Mouse (Mus musculus): ENCODE results near the gene Nhsl1. TPM values are rescaled to one million over a fixed set of nuclear protein-coding genes. Genes with fewer than 3 reads are reported as not detected.

Gene Nhsl1
- total and polyA plus RNA-seq, 3 experiments, result 0.22 TPM; not detected in 2

- no peak for ATAC-seq (ENCODE audit: extremely low read depth, insufficient number of reproducible peaks, low FRiP score, poor library complexity, severe bottlenecking)
- Histone ChIP-seq H3K4me3 (ENCODE audit: low read depth, low read length) (no peak overlapping the region), H3K4me1 (ENCODE audit: insufficient read depth, low read depth, low read length) (no peaks in the 10 kb centered on the region), H3K27me3 (ENCODE audit: insufficient read depth, low read length) (0 out of 2 replicates have a peak, but pooled peaks cover 3% of the 10 kb centered on the region), H3K36me3 (replicated peaks) (no peaks in the 10 kb centered on the region), H3K9me3 (replicated peaks) (no peaks in the 10 kb centered on the region)
- TF ChIP-seq TAL1 (conservative IDR thresholded peaks at IDR 0.05; ENCODE audit: low read depth, low read length) (no peak), POLR2AphosphoS5 (IDR thresholded peaks at IDR 0.05; ENCODE audit: insufficient replicate concordance, low read depth, low read length) (no peak), CTCF (IDR thresholded peaks at IDR 0.05; ENCODE audit: low read depth, low read length) (no peak), GATA1 (IDR thresholded peaks at IDR 0.05; ENCODE audit: borderline replicate concordance, low read length) (no peak), GATA2 (IDR thresholded peaks at IDR 0.05; ENCODE audit: borderline replicate concordance, low read depth, low read length) (no peak)
- no peak for DNase-seq (ENCODE audit: low spot score)
Measured at GRCm38 (mm10) chr10:18471648-18472047, 152.9 kb downstream of the Nhsl1 start.

GRCm38 (mm10) chr10:18475126-18475525, 156.3 kb downstream of the Nhsl1 start:
- no peak overlapping the region for H3K4me3 ChIP-seq (ENCODE audit: low read depth, low read length)
- H3K27me3 ChIP-seq (ENCODE audit: insufficient read depth, low read length), result no peaks in the 10 kb centered on the region
- H3K4me1 ChIP-seq (ENCODE audit: insufficient read depth, low read depth, low read length), result no peaks in the 10 kb centered on the region
- TF ChIP-seq POLR2AphosphoS5 (IDR thresholded peaks at IDR 0.05; ENCODE audit: insufficient replicate concordance, low read depth, low read length) (no peak), GATA1 (IDR thresholded peaks at IDR 0.05; ENCODE audit: borderline replicate concordance, low read length) (no peak), GATA2 (IDR thresholded peaks at IDR 0.05; ENCODE audit: borderline replicate concordance, low read depth, low read length) (no peak), CTCF (IDR thresholded peaks at IDR 0.05; ENCODE audit: low read depth, low read length) (no peak), TAL1 (conservative IDR thresholded peaks at IDR 0.05; ENCODE audit: low read depth, low read length) (no peak)
- no peaks in the 10 kb centered on the region for H3K36me3 ChIP-seq (replicated peaks)
- H3K9me3 ChIP-seq (replicated peaks), result no peaks in the 10 kb centered on the region
- no peak for DNase-seq (ENCODE audit: low spot score)
- ATAC-seq (ENCODE audit: extremely low read depth, insufficient number of reproducible peaks, low FRiP score, poor library complexity, severe bottlenecking), result no peak

- Histone ChIP-seq H3K27me3 (ENCODE audit: insufficient read depth, low read length) (no peaks in the 10 kb centered on the region), H3K4me3 (ENCODE audit: low read depth, low read length) (no peak overlapping the region), H3K4me1 (ENCODE audit: insufficient read depth, low read depth, low read length) (no peaks in the 10 kb centered on the region), H3K9me3 (replicated peaks) (no peaks in the 10 kb centered on the region), H3K36me3 (replicated peaks) (no peaks in the 10 kb centered on the region)
- TF ChIP-seq TAL1 (conservative IDR thresholded peaks at IDR 0.05; ENCODE audit: low read depth, low read length) (no peak), GATA1 (IDR thresholded peaks at IDR 0.05; ENCODE audit: borderline replicate concordance, low read length) (no peak), GATA2 (IDR thresholded peaks at IDR 0.05; ENCODE audit: borderline replicate concordance, low read depth, low read length) (no peak)
- no peak for DNase-seq (ENCODE audit: low spot score)
- ATAC-seq (ENCODE audit: extremely low read depth, insufficient number of reproducible peaks, low FRiP score, poor library complexity, severe bottlenecking), result no peak
Measured at GRCm38 (mm10) chr10:18478294-18478693, 159.5 kb downstream of the Nhsl1 start.

GRCm38 (mm10) chr10:18479285-18479684, 160.5 kb downstream of the Nhsl1 start:
- Histone ChIP-seq H3K27me3 (ENCODE audit: insufficient read depth, low read length) (no peaks in the 10 kb centered on the region), H3K4me1 (ENCODE audit: insufficient read depth, low read depth, low read length) (no peaks in the 10 kb centered on the region), H3K36me3 (replicated peaks) (no peaks in the 10 kb centered on the region), H3K4me3 (ENCODE audit: low read depth, low read length) (no peak overlapping the region), H3K9me3 (replicated peaks) (no peaks in the 10 kb centered on the region)
- ATAC-seq (ENCODE audit: extremely low read depth, insufficient number of reproducible peaks, low FRiP score, poor library complexity, severe bottlenecking) (no peak), DNase-seq (ENCODE audit: low spot score) (no peak)
- TF ChIP-seq POLR2AphosphoS5 (IDR thresholded peaks at IDR 0.05; ENCODE audit: insufficient replicate concordance, low read depth, low read length) (no peak), CTCF (IDR thresholded peaks at IDR 0.05; ENCODE audit: low read depth, low read length) (no peak), TAL1 (conservative IDR thresholded peaks at IDR 0.05; ENCODE audit: low read depth, low read length) (no peak), GATA1 (IDR thresholded peaks at IDR 0.05; ENCODE audit: borderline replicate concordance, low read length) (no peak), GATA2 (IDR thresholded peaks at IDR 0.05; ENCODE audit: borderline replicate concordance, low read depth, low read length) (no peak)

GRCm38 (mm10) chr10:18480836-18481235, 162.1 kb downstream of the Nhsl1 start:
- no peaks in the 10 kb centered on the region for H3K9me3 ChIP-seq (replicated peaks)
- TF ChIP-seq POLR2AphosphoS5 (IDR thresholded peaks at IDR 0.05; ENCODE audit: insufficient replicate concordance, low read depth, low read length), result no peak
- no peak for TF ChIP-seq GATA2 (IDR thresholded peaks at IDR 0.05; ENCODE audit: borderline replicate concordance, low read depth, low read length)
- TF ChIP-seq CTCF (IDR thresholded peaks at IDR 0.05; ENCODE audit: low read depth, low read length), result no peak
- no peak for TF ChIP-seq TAL1 (conservative IDR thresholded peaks at IDR 0.05; ENCODE audit: low read depth, low read length)
- TF ChIP-seq GATA1 (IDR thresholded peaks at IDR 0.05; ENCODE audit: borderline replicate concordance, low read length), result no peak
- no peaks in the 10 kb centered on the region for H3K4me1 ChIP-seq (ENCODE audit: insufficient read depth, low read depth, low read length)
- H3K4me3 ChIP-seq (ENCODE audit: low read depth, low read length), result no peak overlapping the region
- no peak for DNase-seq (ENCODE audit: low spot score)
- H3K36me3 ChIP-seq (replicated peaks), result no peaks in the 10 kb centered on the region
- H3K27me3 ChIP-seq (ENCODE audit: insufficient read depth, low read length), result no peaks in the 10 kb centered on the region
- no peak for ATAC-seq (ENCODE audit: extremely low read depth, insufficient number of reproducible peaks, low FRiP score, poor library complexity, severe bottlenecking)

- DNase-seq (ENCODE audit: low spot score) (no peak), ATAC-seq (ENCODE audit: extremely low read depth, insufficient number of reproducible peaks, low FRiP score, poor library complexity, severe bottlenecking) (no peak)
- Histone ChIP-seq H3K9me3 (replicated peaks) (no peaks in the 10 kb centered on the region), H3K27me3 (ENCODE audit: insufficient read depth, low read length) (no peaks in the 10 kb centered on the region), H3K4me1 (ENCODE audit: insufficient read depth, low read depth, low read length) (no peaks in the 10 kb centered on the region), H3K36me3 (replicated peaks) (no peaks in the 10 kb centered on the region), H3K4me3 (ENCODE audit: low read depth, low read length) (no peak overlapping the region)
- TF ChIP-seq GATA1 (IDR thresholded peaks at IDR 0.05; ENCODE audit: borderline replicate concordance, low read length), result no peak
- no peak for TF ChIP-seq CTCF (IDR thresholded peaks at IDR 0.05; ENCODE audit: low read depth, low read length)
- TF ChIP-seq TAL1 (conservative IDR thresholded peaks at IDR 0.05; ENCODE audit: low read depth, low read length), result no peak
- TF ChIP-seq GATA2 (IDR thresholded peaks at IDR 0.05; ENCODE audit: borderline replicate concordance, low read depth, low read length), result no peak
- no peak for TF ChIP-seq POLR2AphosphoS5 (IDR thresholded peaks at IDR 0.05; ENCODE audit: insufficient replicate concordance, low read depth, low read length)
Measured at GRCm38 (mm10) chr10:18482558-18483141, 163.9 kb downstream of the Nhsl1 start.
